Mouse (Mus musculus): ENCODE data around the gene Gm12789.
"Not testable (repeated sequence)": the region's sequence is repeated elsewhere in the genome, so short reads cannot be mapped to it uniquely, and the experiment has no call there.

The Gm12789 gene

GRCm38 (mm10) chr4:101986326-101986725 lies at the start of gene Gm12789:
TSS of gene Gm12789 (plus strand) at chr4:101986626.
- not testable (repeated sequence) for DNase-seq (ENCODE audit: low read depth)

DNA sequence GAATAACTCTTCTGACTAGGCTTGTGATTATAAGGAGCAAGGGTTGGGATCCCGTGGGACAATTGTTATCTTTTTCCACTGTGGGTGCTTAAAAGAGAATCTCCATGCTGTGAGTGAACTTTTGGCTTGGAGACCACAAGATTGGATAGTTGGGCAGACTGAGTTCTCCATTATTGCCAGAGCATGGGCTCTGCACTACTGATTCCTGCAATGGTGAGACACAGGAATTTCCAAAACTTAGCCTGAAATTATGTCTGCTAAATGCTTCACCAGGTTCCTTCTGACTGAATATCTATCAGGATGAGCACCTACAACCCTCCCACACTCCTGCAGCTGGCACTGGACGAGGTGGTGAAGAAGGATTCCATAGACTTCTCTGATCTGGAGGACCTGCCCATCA lies 46.3 kb upstream of the Gm12789 start, which contains the start of gene Gm12794:
TSS of gene Gm12794 (plus strand) at position 301 of the 400 bp plus-strand sequence.
- DNase-seq (ENCODE audit: low read depth) = not testable (repeated sequence)

GRCm38 (mm10) chr4:101980949-101981348 lies 5.5 kb upstream of the Gm12789 start, which contains the start of gene Gm12790:
TSS of gene Gm12790 (minus strand) at chr4:101981049.
- not testable (repeated sequence) for DNase-seq (ENCODE audit: low read depth)

DNA sequence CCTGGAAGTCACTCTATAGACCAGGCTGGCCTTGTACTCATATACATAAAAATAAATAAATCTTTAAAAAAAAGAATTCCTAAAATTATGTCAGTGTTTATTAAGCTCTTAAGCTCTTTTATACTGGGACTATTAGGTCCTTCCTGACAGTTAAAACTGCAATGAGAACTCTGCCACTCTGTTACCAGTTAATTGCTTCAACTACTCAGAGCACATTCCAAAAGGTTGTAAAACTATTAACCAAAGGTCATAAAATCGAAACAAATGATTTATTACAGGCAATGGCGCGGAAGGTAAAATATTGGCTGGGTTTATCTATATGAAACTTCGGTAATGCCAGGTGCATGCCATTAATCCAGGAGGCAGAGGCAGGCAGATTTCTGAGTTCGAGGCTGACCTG lies 748 bp upstream of the Gm12789 start:
- no peak for DNase-seq (ENCODE audit: low read depth)

GRCm38 (mm10) chr4:101997426-101997825 lies 11.0 kb downstream of the Gm12789 start:
- DNase-seq (ENCODE audit: low read depth) = no peak

DNA sequence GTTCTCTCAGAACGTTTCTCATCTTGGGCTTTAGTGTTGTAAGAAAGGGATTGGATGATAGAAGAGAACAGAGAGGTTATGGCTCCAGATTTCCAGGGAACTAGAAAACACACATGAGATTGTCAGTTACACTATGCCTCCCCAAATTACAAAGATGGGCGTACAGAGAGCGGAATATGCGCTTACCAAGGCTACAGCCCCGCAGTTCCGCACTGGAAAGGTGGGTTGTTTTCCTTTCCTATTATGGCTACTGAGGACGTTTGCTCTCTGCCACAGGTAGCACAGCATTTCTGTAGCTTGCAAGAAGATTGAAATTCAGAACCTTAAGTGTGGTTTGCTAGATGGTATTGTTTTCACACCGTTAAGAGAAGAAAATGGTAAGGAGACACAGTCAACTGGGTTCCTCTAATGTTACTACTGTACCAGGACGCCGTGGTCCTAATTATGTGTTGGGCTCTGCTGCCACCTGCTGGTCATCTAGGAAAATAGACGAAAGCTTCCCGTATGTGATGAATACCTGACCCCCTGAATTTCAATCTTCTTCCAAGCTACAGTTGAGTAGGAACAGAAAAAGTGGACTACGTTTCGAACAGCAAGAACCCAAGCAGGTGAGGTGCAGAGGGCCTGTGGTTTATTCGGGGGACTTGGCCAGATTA lies 12.0 kb downstream of the Gm12789 start:
- peak; percentile 89 for DNase-seq (ENCODE audit: low read depth)

GRCm38 (mm10) chr4:102026619-102027018 lies 40.2 kb downstream of the Gm12789 start:
- DNase-seq (ENCODE audit: low read depth) = no peak

Data from NIH3T3 (cell line).